Mouse (Mus musculus): ENCODE results near the gene Pcif1.

Gene Pcif1

GRCm38 (mm10) chr2:164892696-164893216 is 13.7 kb downstream of the Pcif1 start:
- DNase-seq (ENCODE audit: low read depth, low spot score) = peak; percentile 60

DNA sequence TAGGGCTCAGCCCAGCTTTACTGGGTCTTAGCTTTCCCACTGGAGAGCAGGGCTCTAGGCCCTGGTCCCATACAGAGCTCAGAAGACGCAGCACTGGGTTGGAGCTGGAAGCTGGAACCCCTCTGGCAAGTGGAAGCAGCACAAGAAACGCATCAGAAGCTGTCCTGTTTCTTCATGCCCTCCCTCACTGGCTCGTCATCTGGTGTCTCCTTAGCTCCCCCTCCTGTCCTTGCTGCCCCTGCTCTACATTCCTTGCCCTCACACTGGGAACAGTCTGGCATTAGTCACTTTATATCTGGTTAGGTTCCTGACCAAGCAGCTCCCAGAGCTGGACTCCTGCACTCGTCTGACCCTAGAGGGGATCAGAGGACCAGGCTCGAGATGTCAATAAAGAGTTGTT is 14.9 kb downstream of the Pcif1 start:
- peak; percentile 52 for DNase-seq (ENCODE audit: low read depth, low spot score)

DNA sequence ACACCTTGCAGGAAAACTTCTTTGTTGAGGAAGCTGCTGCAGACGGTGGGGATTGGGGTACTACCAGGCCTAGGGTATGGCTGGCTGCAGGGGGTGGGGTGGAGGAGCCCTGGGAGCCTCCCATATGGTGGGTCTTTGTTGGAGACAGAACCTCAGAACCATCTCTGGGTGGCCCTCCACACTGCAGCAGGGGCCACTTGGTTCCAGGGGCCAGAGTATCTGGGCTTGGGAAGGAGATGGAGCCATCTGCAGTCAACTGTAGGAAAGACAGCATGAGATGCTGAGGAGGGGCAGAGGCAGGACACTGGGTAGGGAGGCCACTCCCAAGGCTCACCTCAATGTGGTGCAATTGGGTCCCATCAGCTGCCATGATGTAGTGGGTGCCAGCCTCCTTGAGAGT is 15.5 kb downstream of the Pcif1 start:
- no peak for DNase-seq (ENCODE audit: low read depth, low spot score)

DNA sequence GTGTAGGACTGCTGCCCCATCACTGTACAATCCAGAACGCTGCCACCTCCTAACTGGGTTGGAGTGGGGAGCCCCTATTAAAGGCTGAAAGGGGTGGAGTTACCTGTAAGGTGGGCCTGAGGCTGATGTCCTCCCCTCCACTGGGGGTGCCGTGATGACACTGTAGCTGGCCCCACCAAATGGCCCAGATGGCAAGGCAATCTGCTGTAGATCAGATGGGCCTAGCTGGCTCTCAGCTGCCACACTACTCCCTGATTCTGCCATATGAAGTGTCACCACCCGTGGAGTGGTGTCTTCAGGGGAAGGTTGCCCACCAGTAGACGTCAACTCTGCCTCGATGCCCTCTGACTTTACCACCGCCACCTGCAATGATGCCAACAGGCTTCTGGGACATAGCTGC is 16.8 kb downstream of the Pcif1 start:
- peak; percentile 37 for DNase-seq (ENCODE audit: low read depth, low spot score)

- DNase-seq (ENCODE audit: low read depth, low spot score) = no peak
These were observed 18.9 kb downstream of the Pcif1 start for GRCm38 (mm10) chr2:164898008-164898407.

- no peak for DNase-seq (ENCODE audit: low read depth, low spot score)
These were observed 19.9 kb downstream of the Pcif1 start for GRCm38 (mm10) chr2:164899034-164899433.

- DNase-seq (ENCODE audit: low read depth, low spot score) = no peak
These were observed 20.8 kb downstream of the Pcif1 start for GRCm38 (mm10) chr2:164899723-164900459.

- peak; percentile 48 for DNase-seq (ENCODE audit: low read depth, low spot score)
These were observed 22.3 kb downstream of the Pcif1 start for GRCm38 (mm10) chr2:164901380-164901779.

GRCm38 (mm10) chr2:164903496-164903895 is 24.4 kb downstream of the Pcif1 start:
- no peak for DNase-seq (ENCODE audit: low read depth, low spot score)

DNA sequence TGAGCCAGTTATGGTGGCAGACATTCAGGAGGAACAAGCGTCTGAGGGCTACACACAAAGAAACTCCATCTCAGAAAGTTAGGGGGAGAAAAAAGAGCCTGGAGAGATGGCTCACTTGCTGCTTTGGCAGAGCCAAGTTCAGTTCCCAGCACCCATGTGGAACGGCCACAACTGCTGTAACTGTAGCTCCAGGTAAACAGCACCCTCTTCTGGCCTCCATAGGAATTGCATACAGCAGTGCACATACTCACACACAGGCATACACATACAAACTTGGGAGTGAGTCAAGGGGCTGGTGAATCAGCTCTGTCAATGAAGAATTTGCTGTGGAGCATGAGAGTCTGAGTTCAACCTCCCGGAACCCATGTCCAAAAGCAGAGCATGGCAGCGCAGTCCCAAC is 27.0 kb downstream of the Pcif1 start:
- no peak for DNase-seq (ENCODE audit: low read depth, low spot score)

GRCm38 (mm10) chr2:164907511-164907910 is 28.4 kb downstream of the Pcif1 start:
- DNase-seq (ENCODE audit: low read depth, low spot score) = no peak

DNA sequence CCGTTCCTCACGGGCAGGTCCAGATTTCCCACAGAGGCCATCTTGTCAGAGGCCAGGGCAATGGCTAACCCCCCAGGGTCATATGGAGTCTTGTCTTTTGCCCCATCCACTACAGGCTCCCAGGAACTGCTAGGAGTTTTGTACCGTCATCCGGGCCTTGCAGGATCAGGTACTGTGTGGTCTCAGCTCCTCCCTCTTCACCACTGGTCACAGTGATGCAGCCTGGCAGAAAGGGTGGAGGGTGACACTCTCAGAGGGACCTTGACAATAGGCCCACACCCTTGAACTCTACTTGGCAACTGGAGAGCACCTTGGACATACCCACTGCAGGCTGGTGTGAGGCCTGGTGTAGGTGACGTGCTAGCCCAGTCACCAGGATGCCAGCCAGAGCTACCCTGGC is 28.9 kb downstream of the Pcif1 start:
- DNase-seq (ENCODE audit: low read depth, low spot score) = no peak

GRCm38 (mm10) chr2:164909100-164909499 is 30.0 kb downstream of the Pcif1 start:
- DNase-seq (ENCODE audit: low read depth, low spot score) = no peak

GRCm38 (mm10) chr2:164909542-164909941 is 30.4 kb downstream of the Pcif1 start:
- DNase-seq (ENCODE audit: low read depth, low spot score) = peak; percentile 39

DNA sequence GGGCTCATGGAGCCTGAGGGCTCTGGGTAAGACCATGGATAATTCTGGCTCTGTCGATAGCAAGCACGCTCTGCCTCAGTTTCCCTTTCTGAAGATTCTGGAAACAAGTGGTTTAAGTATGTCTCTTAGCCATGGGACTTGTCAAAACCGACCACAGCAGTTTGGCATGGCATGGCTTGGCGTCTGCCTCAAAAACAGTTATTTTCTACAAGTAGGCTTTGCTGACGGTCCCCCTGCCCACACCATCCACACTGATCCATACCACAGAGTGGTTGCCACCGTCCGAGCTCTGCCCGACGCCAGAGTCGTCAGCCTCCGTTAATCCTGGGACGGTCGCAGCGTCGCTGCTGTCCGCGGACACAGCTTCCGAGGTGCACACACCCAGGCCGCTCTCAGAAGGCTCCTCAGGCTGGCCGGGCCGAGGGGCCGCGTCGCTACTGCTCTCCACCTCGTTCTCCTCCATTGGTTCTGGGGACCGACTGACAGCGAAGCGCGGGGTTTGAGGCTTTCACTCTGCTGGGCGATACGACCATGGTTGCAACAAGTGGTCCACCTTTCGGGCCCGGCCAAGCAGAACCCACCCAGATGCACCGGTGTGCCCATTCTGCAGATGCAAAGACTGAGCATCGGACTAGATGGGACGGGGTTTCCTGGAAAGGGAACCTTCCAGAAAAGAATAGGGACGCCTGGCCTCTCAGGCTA is 31.4 kb downstream of the Pcif1 start:
- no peak for DNase-seq (ENCODE audit: low read depth, low spot score)

GRCm38 (mm10) chr2:164911086-164912048 is 32.3 kb downstream of the Pcif1 start, which contains the start of gene Zfp335:
Gene Zfp335, minus strand, starts transcription at chr2:164911757.
- peak; percentile 97 for DNase-seq (ENCODE audit: low read depth, low spot score)

DNA sequence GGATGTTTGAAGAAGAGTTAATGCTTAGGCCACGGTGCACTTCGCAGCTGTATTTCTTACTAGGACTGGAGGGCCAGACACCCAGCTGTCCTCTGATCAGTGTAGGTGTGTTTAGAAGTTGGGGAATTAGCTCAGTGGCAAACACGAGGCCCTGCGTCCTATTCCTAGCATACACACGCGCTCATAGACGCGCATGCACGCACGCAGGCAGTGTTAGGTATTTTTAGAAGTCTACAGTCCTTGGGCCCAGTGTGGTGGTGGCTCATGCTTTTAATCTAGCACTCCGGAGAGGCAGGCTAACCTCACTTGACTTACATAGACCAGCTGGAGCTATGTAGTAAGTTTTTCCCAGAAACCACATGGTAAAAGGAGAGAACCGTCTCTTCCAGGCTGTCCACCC is 33.0 kb downstream of the Pcif1 start:
- peak; percentile 84 for DNase-seq (ENCODE audit: low read depth, low spot score)

DNA sequence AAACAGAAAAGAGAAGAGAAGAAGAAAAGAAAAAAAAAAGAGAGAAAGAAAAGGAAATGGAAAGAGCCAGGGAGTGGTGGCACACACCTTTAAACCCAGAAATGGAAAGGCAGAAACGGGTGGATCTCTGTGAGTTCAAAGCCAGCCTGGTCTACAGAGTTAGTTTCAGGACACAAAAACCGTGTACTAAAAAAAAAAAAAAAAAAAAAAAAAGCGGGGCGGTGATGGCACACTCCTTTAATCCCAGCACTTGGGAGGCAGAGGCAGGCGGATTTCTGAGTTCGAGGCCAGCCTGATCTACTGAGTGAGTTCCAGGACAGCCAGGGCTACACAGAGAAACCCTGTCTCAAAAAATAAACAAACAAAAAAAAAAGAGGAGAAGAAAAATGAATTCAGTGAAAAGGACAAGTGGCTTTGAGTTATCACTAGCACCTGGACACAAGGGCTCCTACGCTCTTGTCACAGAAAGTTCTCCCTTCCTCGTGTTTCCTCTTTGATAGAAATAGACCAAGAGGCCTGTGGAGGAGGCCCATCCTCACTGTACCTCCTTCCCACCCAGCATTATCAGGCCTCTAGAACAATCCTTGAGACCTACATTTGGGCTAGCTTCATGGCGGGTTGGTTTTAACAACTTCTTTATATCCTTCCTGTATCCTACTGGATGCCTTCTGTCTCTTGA is 33.8 kb downstream of the Pcif1 start:
- no peak for DNase-seq (ENCODE audit: low read depth, low spot score)

GRCm38 (mm10) chr2:164913428-164913786 is 34.3 kb downstream of the Pcif1 start:
- DNase-seq (ENCODE audit: low read depth, low spot score) = no peak

DNA sequence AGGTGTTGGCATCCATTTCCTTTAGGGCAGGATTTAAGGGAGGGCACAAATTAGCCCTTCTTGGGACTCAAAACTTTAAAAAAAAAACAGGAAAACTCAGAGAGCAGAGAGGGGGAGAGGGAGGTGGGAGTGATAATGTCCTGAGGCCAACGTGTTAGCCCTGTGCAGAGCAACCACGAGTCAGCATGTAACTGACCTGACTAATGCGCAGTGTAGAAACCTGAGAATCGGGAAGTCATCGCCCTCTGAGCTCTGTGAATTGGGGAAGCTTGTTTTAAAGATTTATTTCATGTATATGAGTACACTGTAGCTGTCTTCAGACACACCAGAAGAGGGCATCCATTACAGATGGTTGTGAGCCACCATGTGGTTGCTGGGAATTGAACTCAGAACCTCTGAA is 37.7 kb downstream of the Pcif1 start:
- no peak for DNase-seq (ENCODE audit: low read depth, low spot score)

DNA sequence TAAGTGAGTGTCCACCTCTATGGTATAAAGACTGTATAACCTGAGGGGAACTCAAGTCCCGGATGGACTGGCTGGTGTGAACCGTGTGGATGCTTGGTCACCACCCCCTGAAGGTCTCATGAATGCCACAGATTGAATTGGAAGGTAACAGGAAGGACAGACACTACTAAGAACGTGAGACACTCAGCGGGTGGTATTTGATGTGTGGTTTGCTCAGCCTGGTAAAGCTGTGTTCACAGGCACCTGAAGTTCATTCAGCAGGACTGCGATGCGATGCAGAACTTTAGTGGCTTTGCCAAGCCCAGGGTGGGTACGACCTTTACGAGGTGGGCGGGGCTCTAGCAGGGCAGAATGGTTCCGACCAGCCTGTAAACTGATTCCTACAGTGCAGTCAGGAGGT is 38.3 kb downstream of the Pcif1 start:
- DNase-seq (ENCODE audit: low read depth, low spot score) = no peak
